Mouse (Mus musculus) kidney, adult 9 months (tissue): ENCODE data around the gene Fbxl18.
"Not testable (repeated sequence)": the region's sequence is repeated elsewhere in the genome, so short reads cannot be mapped to it uniquely, and the experiment has no call there.

ENCODE experiments used
- DNase-seq: peaks from one replicate; pipeline ENCODE4 v3.0.0; 2022

The Fbxl18 gene

GRCm38 (mm10) chr5:142899057-142899601 is 3.9 kb upstream of the Fbxl18 start:
- DNase-seq, result no peak

GRCm38 (mm10) chr5:142898316-142898715 is 3.1 kb upstream of the Fbxl18 start:
- DNase-seq, result no peak

- DNase-seq, result no peak
Measured at GRCm38 (mm10) chr5:142897568-142898248, 2.5 kb upstream of the Fbxl18 start.

GRCm38 (mm10) chr5:142896713-142897112 is 1.5 kb upstream of the Fbxl18 start:
- no peak for DNase-seq

GRCm38 (mm10) chr5:142896192-142896591 is 971 bp upstream of the Fbxl18 start:
- no peak for DNase-seq

- no peak for DNase-seq
Measured at GRCm38 (mm10) chr5:142891396-142891795, 3.8 kb downstream of the Fbxl18 start.

GRCm38 (mm10) chr5:142887533-142887932 is 7.7 kb downstream of the Fbxl18 start:
- not testable (repeated sequence) for DNase-seq

GRCm38 (mm10) chr5:142886761-142887160 is 8.5 kb downstream of the Fbxl18 start:
- no peak for DNase-seq

- no peak for DNase-seq
Measured at GRCm38 (mm10) chr5:142886181-142886580, 9.0 kb downstream of the Fbxl18 start.

GRCm38 (mm10) chr5:142882471-142882870 is 12.8 kb downstream of the Fbxl18 start:
- DNase-seq, result no peak

- peak; percentile 58 for DNase-seq
Measured at GRCm38 (mm10) chr5:142881936-142882335, 13.3 kb downstream of the Fbxl18 start.

GRCm38 (mm10) chr5:142880806-142881516 is 14.3 kb downstream of the Fbxl18 start:
- peak; percentile 77 for DNase-seq

- DNase-seq, result no peak
Measured at GRCm38 (mm10) chr5:142880246-142880645, 15.0 kb downstream of the Fbxl18 start.

GRCm38 (mm10) chr5:142879318-142880175 is 15.7 kb downstream of the Fbxl18 start:
- peak; percentile 82 for DNase-seq

- DNase-seq, result no peak
Measured at GRCm38 (mm10) chr5:142878570-142878969, 16.7 kb downstream of the Fbxl18 start.

- DNase-seq, result peak; percentile 83
Measured at GRCm38 (mm10) chr5:142877337-142878280, 17.6 kb downstream of the Fbxl18 start.

GRCm38 (mm10) chr5:142876896-142877295 is 18.3 kb downstream of the Fbxl18 start:
- DNase-seq, result no peak

- no peak for DNase-seq
Measured at GRCm38 (mm10) chr5:142875513-142875905, 19.7 kb downstream of the Fbxl18 start.

GRCm38 (mm10) chr5:142874791-142875512 is 20.3 kb downstream of the Fbxl18 start:
- peak; percentile 60 for DNase-seq

- no peak for DNase-seq
Measured at GRCm38 (mm10) chr5:142873718-142874117, 21.5 kb downstream of the Fbxl18 start.

GRCm38 (mm10) chr5:142871765-142872164 is 23.5 kb downstream of the Fbxl18 start:
- no peak for DNase-seq
